Mouse (Mus musculus) small intestine, adult 2 months (tissue): ENCODE results near the gene Gm44502.

ENCODE experiments used
- CTCF ChIP-seq: fragments of 200-500 bp; IDR thresholded peaks from 2 replicates; pipeline ENCODE4 v1.5.1; 2012; ENCODE audit warnings: low read depth, mild to moderate bottlenecking, control low read depth, inconsistent platforms, low read length, moderate library complexity, mixed read lengths; ENCODE audit not compliant: insufficient replicate concordance, insufficient read length; ENCODE audit errors: extremely low read depth
- POLR2A ChIP-seq: fragments of 200-500 bp; IDR thresholded peaks from 2 replicates; pipeline ENCODE4 v1.6.1; 2012; ENCODE audit warnings: low read depth, mild to moderate bottlenecking, control low read depth, inconsistent platforms, low read length, moderate library complexity

DNA sequence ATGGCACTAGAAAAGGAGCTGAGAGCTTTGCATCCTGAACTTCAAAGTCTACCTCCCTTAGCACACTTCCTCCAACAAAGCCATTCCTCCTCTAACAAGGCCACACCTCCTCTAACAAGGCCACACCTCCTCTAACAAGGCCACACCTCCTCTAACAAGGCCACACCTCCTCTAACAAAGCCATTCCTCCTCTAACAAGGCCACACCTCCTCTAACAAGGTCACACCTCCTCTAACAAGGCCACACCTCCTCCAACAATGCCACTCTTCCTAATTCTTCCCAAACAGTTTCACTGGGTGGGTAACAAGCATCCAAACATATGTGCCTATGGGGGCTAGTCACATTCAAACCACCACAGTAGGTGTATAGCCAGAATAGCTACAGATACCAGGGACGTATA is 27.0 kb downstream of the Gm44502 start:
- no peak for TF ChIP-seq POLR2A
- no peak for TF ChIP-seq CTCF
